Mouse (Mus musculus) hindbrain, postnatal 0 days (tissue): ENCODE results near the gene Slc24a1. TPM values are rescaled to one million over a fixed set of nuclear protein-coding genes. Genes with fewer than 3 reads are reported as not detected.
A peak's percentile ranks its signal among the peaks of the same experiment; 100 is the strongest.

Experiments
- ATAC-seq: fragments of 200-750 bp; cut with Nextera tagmentation; 2 replicates; pipeline ENCODE4 v1.8.0; 2017; ENCODE audit warnings: mild to moderate bottlenecking, moderate TSS enrichment, moderate library complexity
- DNase-seq: peaks from one replicate; pipeline ENCODE4 v3.0.0-alpha.2; 2015; ENCODE audit warnings: low spot score
- H3K27ac ChIP-seq: fragments of 300-500 bp; sonication (generic); 2 replicates; pipeline ENCODE4 v1.5.1; 2014; ENCODE audit warnings: mild to moderate bottlenecking
- H3K27me3 ChIP-seq: fragments of 300-500 bp; sonication (generic); 2 replicates; pipeline ENCODE4 v1.6.1; 2014; ENCODE audit warnings: low read length, mixed read lengths; ENCODE audit not compliant: insufficient read depth
- H3K36me3 ChIP-seq: fragments of 300-500 bp; sonication (generic); 2 replicates; pipeline ENCODE4 v1.6.1; 2014; ENCODE audit warnings: low read length, mixed read lengths; ENCODE audit not compliant: insufficient read depth
- H3K4me1 ChIP-seq: fragments of 300-500 bp; sonication (generic); 2 replicates; pipeline ENCODE4 v1.6.1; 2014; ENCODE audit warnings: antibody characterized with exemption, low read length, mixed read lengths; ENCODE audit not compliant: insufficient read depth
- H3K4me2 ChIP-seq: fragments of 300-500 bp; sonication (generic); 2 replicates; pipeline ENCODE4 v1.6.1; 2014; ENCODE audit warnings: low read depth, mild to moderate bottlenecking, low read length, moderate library complexity, mixed read lengths
- H3K4me3 ChIP-seq: fragments of 300-500 bp; sonication (generic); 2 replicates; pipeline ENCODE4 v1.5.1; 2014; ENCODE audit warnings: low read length
- H3K9ac ChIP-seq: fragments of 300-500 bp; sonication (generic); replicated peaks from 2 replicates; pipeline ENCODE4 v1.6.1; 2014; ENCODE audit warnings: mild to moderate bottlenecking, low read length, moderate library complexity, mixed read lengths
- H3K9me3 ChIP-seq: fragments of 300-500 bp; sonication (generic); 2 replicates; pipeline ENCODE4 v1.6.1; 2016; ENCODE audit warnings: low read length, mixed read lengths
- CTCF ChIP-seq: IDR thresholded peaks from 2 replicates; pipeline ENCODE4 v1.5.1; 2016; ENCODE audit warnings: antibody characterized with exemption, control low read depth, low read depth
- whole genome bisulfite sequencing: fragments of 180-500 bp; shearing (Covaris S2); extraction: QIAGEN DNeasy Blood & Tissue Kit; methylation state at CpG from one replicate; pipeline ENCODE4 v1.1.7; 2014; 5-methylcytosine and 5-hydroxymethylcytosine counted together
- microRNA-seq, 2 experiments: library from miRNA; unstranded; fragments of <30 nt; microRNA quantifications; one replicate each; pipeline ENCODE4; 2016
- polyA plus RNA-seq: library from polyadenylated mRNA; unstranded; fragments of >200 nt; fragmentation: Nextera tagmentation; extraction: Ambion mirVana; gene quantifications from 2 replicates; pipeline ENCODE4 v1.2.1, GENCODE M21; 2015
- total RNA-seq: library from RNA; depleted of rRNA; stranded (reverse); fragments of >200 nt; gene quantifications from 2 replicates; pipeline ENCODE4 v1.2.3, GENCODE M21; 2014; rRNA removed

Slc24a1 gene
- total and polyA plus RNA-seq, 2 experiments from 2014 or later = 0.03 to 0.31 TPM

GRCm38 (mm10) chr9:64907441-64907840 is 44.0 kb downstream of the Slc24a1 start:
- Histone ChIP-seq H3K4me1 (no peaks in the 10 kb centered on the region), H3K4me3 (no peak overlapping the region), H3K4me2 (no peak overlapping the region), H3K9ac (no peak overlapping the region), H3K27ac (no peak overlapping the region), H3K27me3 (no peaks in the 10 kb centered on the region), H3K36me3 (peaks cover 43% of the 10 kb centered on the region), H3K9me3 (no peaks in the 10 kb centered on the region)
- DNase-seq (no peak), ATAC-seq (no peak)
- WGBS = 93% methylated on average over 3 of the region's 3 CpGs
- no peak for TF ChIP-seq CTCF

- no peak overlapping the region for H3K9ac ChIP-seq
- no peak overlapping the region for H3K4me2 ChIP-seq
- DNase-seq (no peak), ATAC-seq (no peak)
- H3K27me3 ChIP-seq = no peaks in the 10 kb centered on the region
- no peaks in the 10 kb centered on the region for H3K4me1 ChIP-seq
- H3K36me3 ChIP-seq = peaks cover 29% of the 10 kb centered on the region
- WGBS = 91% methylated on average over 14 of the region's 14 CpGs
- no peak for TF ChIP-seq CTCF
- H3K4me3 ChIP-seq = no peak overlapping the region
- H3K9me3 ChIP-seq = no peaks in the 10 kb centered on the region
- no peak overlapping the region for H3K27ac ChIP-seq
These were observed 46.3 kb downstream of the Slc24a1 start for GRCm38 (mm10) chr9:64904917-64905640.

DNA sequence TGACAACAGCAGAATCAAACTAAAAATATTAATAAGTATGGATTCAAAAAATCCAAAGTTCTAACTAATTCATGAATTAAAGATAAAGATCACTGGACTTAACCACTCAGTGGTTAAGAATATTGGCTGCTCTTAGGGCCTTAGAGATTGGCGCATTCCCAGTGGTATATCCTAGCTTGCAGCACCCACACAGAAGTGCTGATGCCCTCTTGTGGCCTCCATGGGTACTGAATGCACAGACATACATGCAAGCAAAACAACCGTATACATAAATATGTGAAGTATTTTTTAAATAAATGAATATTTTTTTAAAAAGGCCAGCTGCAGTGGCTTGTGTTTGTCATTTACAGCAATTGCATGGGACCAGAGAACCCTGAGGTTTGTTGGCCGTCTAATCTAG is 48.0 kb downstream of the Slc24a1 start:
- TF ChIP-seq CTCF = peak; percentile 85
- Histone ChIP-seq H3K4me3 (no peak overlapping the region), H3K36me3 (peaks cover 25% of the 10 kb centered on the region), H3K4me2 (no peak overlapping the region), H3K4me1 (no peaks in the 10 kb centered on the region), H3K9me3 (no peaks in the 10 kb centered on the region), H3K27ac (no peak overlapping the region), H3K27me3 (no peaks in the 10 kb centered on the region), H3K9ac (no peak overlapping the region)
- DNase-seq = peak; percentile 91
- WGBS = 62% methylated on average over 3 of the region's 3 CpGs
- ATAC-seq = no peak

DNA sequence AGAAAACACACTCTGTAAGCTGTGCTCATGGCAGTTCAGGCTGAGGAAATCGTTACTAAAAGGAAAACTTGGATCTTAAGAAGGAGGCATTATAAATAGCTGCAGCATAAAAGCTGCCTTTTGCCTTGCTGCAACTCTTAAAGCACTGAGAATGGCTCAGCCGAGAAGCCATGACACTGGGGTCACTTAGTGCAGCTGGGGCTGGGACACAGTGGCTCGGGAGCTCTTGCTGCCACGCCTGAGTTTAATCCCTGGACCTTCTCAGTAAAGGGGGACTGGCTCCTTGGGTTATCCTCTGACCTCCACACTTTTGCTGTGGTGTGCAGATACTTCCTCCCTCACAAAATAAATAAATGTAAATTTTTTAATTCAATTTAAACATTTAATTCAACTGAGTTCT is 48.5 kb downstream of the Slc24a1 start:
- peaks cover 30% of the 10 kb centered on the region for H3K36me3 ChIP-seq
- H3K9me3 ChIP-seq = no peaks in the 10 kb centered on the region
- no peaks in the 10 kb centered on the region for H3K4me1 ChIP-seq
- ATAC-seq (no peak), DNase-seq (no peak)
- no peak overlapping the region for H3K4me3 ChIP-seq
- no peaks in the 10 kb centered on the region for H3K27me3 ChIP-seq
- H3K4me2 ChIP-seq = no peak overlapping the region
- no peak overlapping the region for H3K9ac ChIP-seq
- TF ChIP-seq CTCF = no peak
- H3K27ac ChIP-seq = no peak overlapping the region
- 38% methylated on average over 4 of the region's 4 CpGs for WGBS

DNA sequence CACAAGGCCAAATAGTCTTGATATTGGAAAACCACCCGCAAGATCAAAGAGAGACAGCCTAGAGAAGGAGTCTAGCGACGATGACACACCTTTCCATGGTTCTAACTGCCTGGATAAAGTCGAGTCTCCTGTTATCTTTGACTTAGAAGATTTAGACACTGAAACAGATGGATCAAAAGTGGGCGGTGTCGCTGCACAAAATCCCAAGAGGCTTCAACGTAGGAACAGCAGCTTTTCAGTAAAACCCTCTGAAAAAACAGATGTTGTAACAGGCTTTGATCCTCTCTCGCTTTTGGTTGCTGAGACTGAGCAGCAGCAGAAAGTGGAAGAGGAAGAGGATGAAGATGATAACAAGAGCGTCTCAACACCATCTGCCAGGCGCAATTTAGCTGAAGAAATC is 54.8 kb downstream of the Slc24a1 start:
- Histone ChIP-seq H3K4me2 (no peak overlapping the region), H3K36me3 (peaks cover 30% of the 10 kb centered on the region; the same call in 1 of the 2 replicates), H3K9me3 (no peaks in the 10 kb centered on the region), H3K4me3 (no peak overlapping the region), H3K9ac (no peak overlapping the region), H3K4me1 (no peaks in the 10 kb centered on the region), H3K27me3 (no peaks in the 10 kb centered on the region), H3K27ac (no peak overlapping the region)
- no peak for TF ChIP-seq CTCF
- ATAC-seq (no peak), DNase-seq (no peak)
- WGBS = 86% methylated on average over 10 of the region's 10 CpGs

GRCm38 (mm10) chr9:64886008-64886407 is 65.4 kb downstream of the Slc24a1 start:
- H3K4me2 ChIP-seq = no peak overlapping the region
- WGBS = 84% methylated on average over 5 of the region's 5 CpGs
- no peaks in the 10 kb centered on the region for H3K4me1 ChIP-seq
- peaks cover 8% of the 10 kb centered on the region; the same call in 1 of the 2 replicates for H3K36me3 ChIP-seq
- no peaks in the 10 kb centered on the region for H3K27me3 ChIP-seq
- no peak overlapping the region for H3K9ac ChIP-seq
- no peaks in the 10 kb centered on the region for H3K9me3 ChIP-seq
- H3K27ac ChIP-seq = no peak overlapping the region
- no peak for DNase-seq
- no peak for ATAC-seq
- no peak overlapping the region for H3K4me3 ChIP-seq
- no peak for TF ChIP-seq CTCF

Small RNA genes within 50 kb of the gene (microRNA-seq; reads per million reads assigned to microRNA genes)
- gene Gm25640 = 0 reads per million in 2 experiments

Other genes with a start within 250 kb of the Slc24a1 start
- gene Rab11a, start 213.8 kb downstream of the Slc24a1 start, total RNA-seq = 153 and 158 TPM in 2 replicates
- gene Rab11a, start 213.8 kb downstream of the Slc24a1 start, polyA plus RNA-seq = 465 and 469 TPM in 2 replicates
- 15.4 and 17.6 TPM in 2 replicates for gene Dennd4a, start 140.3 kb downstream of the Slc24a1 start, total RNA-seq
- 7.0 and 8.8 TPM in 2 replicates for gene Dennd4a, start 140.3 kb downstream of the Slc24a1 start, polyA plus RNA-seq
- gene Ints14, start 9.3 kb upstream of the Slc24a1 start, total RNA-seq = 28.8 and 30.6 TPM in 2 replicates
- 30.0 and 30.4 TPM in 2 replicates for gene Ints14, start 9.3 kb upstream of the Slc24a1 start, polyA plus RNA-seq
- 191 and 204 TPM in 2 replicates for gene Hacd3, start 70.1 kb upstream of the Slc24a1 start, total RNA-seq
- gene Hacd3, start 70.1 kb upstream of the Slc24a1 start, polyA plus RNA-seq = 193 and 205 TPM in 2 replicates
- 77.2 and 84.1 TPM in 2 replicates for gene Dpp8, start 80.8 kb upstream of the Slc24a1 start, total RNA-seq
- gene Dpp8, start 80.8 kb upstream of the Slc24a1 start, polyA plus RNA-seq = 26.9 and 27.7 TPM in 2 replicates
- 51.1 and 56.8 TPM in 2 replicates for gene Igdcc4, start 149.9 kb upstream of the Slc24a1 start, total RNA-seq
- 12.2 and 13.2 TPM in 2 replicates for gene Igdcc4, start 149.9 kb upstream of the Slc24a1 start, polyA plus RNA-seq
- 2.3 and 6.3 TPM in 2 replicates for gene Igdcc3, start 189.6 kb upstream of the Slc24a1 start, total RNA-seq
- 5.2 and 6.2 TPM in 2 replicates for gene Igdcc3, start 189.6 kb upstream of the Slc24a1 start, polyA plus RNA-seq
- 2.6 and 6.7 TPM in 2 replicates for gene Parp16, start 243.7 kb upstream of the Slc24a1 start, total RNA-seq
- gene Parp16, start 243.7 kb upstream of the Slc24a1 start, polyA plus RNA-seq = 5.9 and 6.3 TPM in 2 replicates